Comparison of ENCODE assay signal across 32 mouse cellular contexts in the genomic region with DNA sequence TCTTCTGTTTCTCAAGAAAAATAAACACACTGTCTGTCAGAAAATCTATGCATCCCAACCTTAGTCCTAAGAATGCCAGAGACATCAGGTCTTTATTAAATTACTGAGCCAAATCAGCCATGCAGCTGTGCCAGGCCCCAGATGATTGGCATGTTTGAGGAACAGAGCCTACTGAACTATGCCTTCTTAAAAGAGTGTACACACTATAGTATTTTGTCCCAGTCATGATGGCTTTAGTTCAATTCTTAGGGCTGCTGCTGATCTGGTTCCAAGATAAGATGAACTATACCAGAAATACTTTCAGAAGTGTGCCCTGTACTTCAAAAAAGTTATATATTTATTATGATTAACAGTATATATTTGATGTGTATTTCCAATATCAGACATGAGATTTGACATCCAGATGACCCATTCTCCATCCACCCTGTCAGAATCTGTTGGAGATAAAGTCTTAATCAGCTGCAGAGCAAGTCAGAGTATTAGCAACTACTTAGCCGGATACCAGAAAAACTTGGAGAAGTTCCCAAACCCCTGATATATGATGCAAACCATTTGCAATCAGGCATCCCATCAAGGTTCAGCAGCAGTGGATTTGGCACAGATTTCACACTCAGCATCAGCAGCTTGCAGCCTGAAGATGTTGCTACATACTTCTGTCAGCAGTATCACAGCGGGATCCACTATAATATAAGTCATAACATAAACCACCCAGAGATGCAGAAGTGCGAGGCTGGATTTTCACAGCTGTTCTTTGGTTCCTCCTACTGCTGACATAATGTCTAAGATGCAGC.
DNase-seq lines count a peak whose midpoint lies in the region; ATAC-seq and TF ChIP-seq lines count a peak whose summit lies in the region.
"Had no signal": no experiment of that assay in that cellular context is flagged by ENCODE, and none has a peak within 500 bp of the region (broad histone marks: within the 10 kb centered on the region; RNA-seq: fewer than 3 reads in every experiment).

No protein-coding gene starts in this region.

- H3K27me3 ChIP-seq in hindbrain, postnatal 0 days (ENCODE audit: insufficient read depth, low read length) = no peaks in the 10 kb centered on the region
- no peaks in the 10 kb centered on the region for H3K27me3 ChIP-seq in hindbrain, embryonic 16.5 days (replicated peaks; ENCODE audit: control insufficient read depth, insufficient read depth, low read length)
- H3K27me3 ChIP-seq in lung, postnatal 0 days (replicated peaks; ENCODE audit: insufficient read depth, low read length) = no peaks in the 10 kb centered on the region
- H3K27me3 ChIP-seq in embryonic facial prominence, embryonic 14.5 days (replicated peaks; ENCODE audit: control insufficient read depth, insufficient read depth, low read length) = no peaks in the 10 kb centered on the region
- H3K27me3 ChIP-seq in cerebellum, adult 2 months (ENCODE audit: control insufficient read depth, insufficient read depth, low read length) = no peaks in the 10 kb centered on the region
- H3K27me3 ChIP-seq: hindbrain, embryonic 13.5 days; liver, embryonic 12.5 days; neural tube, embryonic 13.5 days had no signal

- no peak for TF ChIP-seq CTCF in hindbrain, postnatal 0 days (IDR thresholded peaks at IDR 0.05; ENCODE audit: low read depth)
- no peak for TF ChIP-seq CTCF in lung, postnatal 0 days (IDR thresholded peaks at IDR 0.05)
- no peak for TF ChIP-seq CTCF in lung, adult 2 months (IDR thresholded peaks at IDR 0.05; ENCODE audit: insufficient read depth, low read length)
- TF ChIP-seq CTCF in cerebellum, adult 2 months (IDR thresholded peaks at IDR 0.05; ENCODE audit: borderline replicate concordance, insufficient read depth, low read depth, low read length) = no peak

- peak; percentile 42 for DNase-seq in hindbrain, postnatal 0 days (ENCODE audit: low spot score)
- DNase-seq in lung, postnatal 0 days (ENCODE audit: low spot score) = peak; percentile 17
- DNase-seq in lung, adult 2 months = no peak
- DNase-seq in MN1 (ENCODE audit: low spot score) = peak; percentile 32
- DNase-seq in embryonic facial prominence, embryonic 14.5 days (ENCODE audit: low spot score) = peak; percentile 75
- no peak for DNase-seq in cerebellum, adult 2 months
- no peak for DNase-seq in left cerebral cortex, adult 9 months (ENCODE audit: low spot score in 2 of 2)
- DNase-seq: adrenal gland, adult 2 months; adrenal gland, postnatal 36 days; cerebellum, adult 9-10 months; cerebellum, postnatal 36 days; gastrocnemius, postnatal 36 days; heart, adult 18-20 months; heart, postnatal 4 days; kidney, adult 2 months; kidney, postnatal 4 days; left cerebral cortex, postnatal 4 days; liver, postnatal 0 days; thymus, adult 18-20 months; thymus, postnatal 25 days had no signal

- WGBS in hindbrain, postnatal 0 days = 70% methylated on average over 3 of the region's 3 CpGs
- WGBS in hindbrain, embryonic 16.5 days = 74% methylated on average over 3 of the region's 3 CpGs
- WGBS in lung, postnatal 0 days = 66% methylated on average over 3 of the region's 3 CpGs
- 58% methylated on average over 3 of the region's 3 CpGs for WGBS in lung, adult 2 months
- 55% methylated on average over 3 of the region's 3 CpGs for WGBS in embryonic facial prominence, embryonic 14.5 days
- 24% methylated on average over 3 of the region's 3 CpGs for WGBS in cerebellum, adult 2 months

- ATAC-seq in hindbrain, postnatal 0 days = no peak
- ATAC-seq in hindbrain, embryonic 16.5 days = no peak
- no peak for ATAC-seq in lung, postnatal 0 days
- peak; percentile 22; the same call in 1 of the 2 replicates for ATAC-seq in embryonic facial prominence, embryonic 14.5 days (ENCODE audit: low read depth)
- ATAC-seq: activated CD4-positive, CD25-positive, alpha-beta regulatory T cell, adult 4 months; CD4-positive, CD25-positive, alpha-beta regulatory T cell, adult 4 months; forebrain, embryonic 14.5 days; inflammation-experienced regulatory T-cells, adult 6 months; liver, embryonic 12.5 days; liver, postnatal 0 days; midbrain, embryonic 16.5 days had no signal

- TF ChIP-seq POLR2A in lung, adult 2 months (IDR thresholded peaks at IDR 0.05; ENCODE audit: borderline replicate concordance, extremely low read depth, low read depth, low read length) = no peak
- no peak for TF ChIP-seq POLR2A in cerebellum, adult 2 months (IDR thresholded peaks at IDR 0.05; ENCODE audit: borderline replicate concordance, insufficient read depth, low read length)

- H3K27ac ChIP-seq in hindbrain, postnatal 0 days = no peak overlapping the region
- no peak overlapping the region for H3K27ac ChIP-seq in hindbrain, embryonic 16.5 days (ENCODE audit: low read depth, low read length)
- no peak overlapping the region for H3K27ac ChIP-seq in lung, postnatal 0 days (ENCODE audit: low read length)
- no peak overlapping the region for H3K27ac ChIP-seq in embryonic facial prominence, embryonic 14.5 days (replicated peaks; ENCODE audit: low read depth, low read length)
- H3K27ac ChIP-seq in cerebellum, adult 2 months (ENCODE audit: insufficient read depth, low read length) = no peak overlapping the region
- H3K27ac ChIP-seq: hindbrain, embryonic 13.5 days; kidney, postnatal 0 days; liver, embryonic 12.5 days; midbrain, embryonic 10.5 days; neural tube, embryonic 13.5 days had no signal

- H3K9me3 ChIP-seq in hindbrain, postnatal 0 days (ENCODE audit: low read length) = no peaks in the 10 kb centered on the region
- H3K9me3 ChIP-seq in hindbrain, embryonic 16.5 days (ENCODE audit: control insufficient read depth, low read length) = no peaks in the 10 kb centered on the region
- no peaks in the 10 kb centered on the region for H3K9me3 ChIP-seq in lung, postnatal 0 days (ENCODE audit: low read length)
- no peaks in the 10 kb centered on the region for H3K9me3 ChIP-seq in embryonic facial prominence, embryonic 14.5 days (ENCODE audit: control insufficient read depth, low read length)
- H3K9me3 ChIP-seq: hindbrain, embryonic 13.5 days; liver, embryonic 12.5 days; midbrain, embryonic 10.5 days; neural tube, embryonic 13.5 days had no signal

- H3K4me3 ChIP-seq in hindbrain, postnatal 0 days (ENCODE audit: low read length) = no peak overlapping the region
- no peak overlapping the region for H3K4me3 ChIP-seq in hindbrain, embryonic 16.5 days (ENCODE audit: low read length)
- H3K4me3 ChIP-seq in lung, postnatal 0 days (ENCODE audit: low read depth, low read length) = no peak overlapping the region
- H3K4me3 ChIP-seq in lung, adult 2 months (replicated peaks; ENCODE audit: extremely low read depth, low read depth, low read length) = no peak overlapping the region
- H3K4me3 ChIP-seq in embryonic facial prominence, embryonic 14.5 days (ENCODE audit: low read depth, low read length) = no peak overlapping the region
- H3K4me3 ChIP-seq in cerebellum, adult 2 months (replicated peaks; ENCODE audit: insufficient read depth, low read depth, low read length) = no peak overlapping the region
- H3K4me3 ChIP-seq: hindbrain, embryonic 13.5 days; liver, embryonic 12.5 days; midbrain, embryonic 10.5 days; neural tube, embryonic 13.5 days had no signal

- TF ChIP-seq EP300 in lung, postnatal 0 days (IDR thresholded peaks at IDR 0.05) = no peak

- H3K4me1 ChIP-seq in hindbrain, postnatal 0 days (ENCODE audit: insufficient read depth, low read length) = no peaks in the 10 kb centered on the region
- H3K4me1 ChIP-seq in hindbrain, embryonic 16.5 days (ENCODE audit: control insufficient read depth, insufficient read depth, low read depth, low read length) = no peaks in the 10 kb centered on the region
- H3K4me1 ChIP-seq in lung, postnatal 0 days (ENCODE audit: insufficient read depth, low read depth, low read length) = no peaks in the 10 kb centered on the region
- H3K4me1 ChIP-seq in lung, adult 2 months (ENCODE audit: control insufficient read depth, insufficient read depth, low read length) = no peaks in the 10 kb centered on the region
- H3K4me1 ChIP-seq in embryonic facial prominence, embryonic 14.5 days (ENCODE audit: control insufficient read depth, insufficient read depth, low read length) = no peaks in the 10 kb centered on the region
- no peaks in the 10 kb centered on the region for H3K4me1 ChIP-seq in cerebellum, adult 2 months (ENCODE audit: control insufficient read depth, insufficient read depth, low read length)
- H3K4me1 ChIP-seq: hindbrain, embryonic 13.5 days; liver, embryonic 12.5 days; midbrain, embryonic 10.5 days; neural tube, embryonic 13.5 days had no signal

- H3K9ac ChIP-seq in hindbrain, postnatal 0 days (replicated peaks; ENCODE audit: low read length) = no peak overlapping the region
- H3K9ac ChIP-seq in hindbrain, embryonic 16.5 days (ENCODE audit: low read depth, low read length) = no peak overlapping the region
- no peak overlapping the region for H3K9ac ChIP-seq in lung, postnatal 0 days (replicated peaks; ENCODE audit: low read depth)
- no peak overlapping the region for H3K9ac ChIP-seq in embryonic facial prominence, embryonic 14.5 days (ENCODE audit: low read depth, low read length)
- H3K9ac ChIP-seq: hindbrain, embryonic 13.5 days; liver, embryonic 12.5 days; liver, postnatal 0 days; neural tube, embryonic 13.5 days had no signal

- H3K4me2 ChIP-seq in hindbrain, postnatal 0 days (ENCODE audit: low read depth, low read length) = no peak overlapping the region
- H3K4me2 ChIP-seq in hindbrain, embryonic 16.5 days (ENCODE audit: low read length) = no peak overlapping the region
- H3K4me2 ChIP-seq in lung, postnatal 0 days (replicated peaks; ENCODE audit: low read depth, low read length) = no peak overlapping the region
- no peak overlapping the region for H3K4me2 ChIP-seq in embryonic facial prominence, embryonic 14.5 days (ENCODE audit: low read depth, low read length)
- H3K4me2 ChIP-seq: heart, embryonic 11.5 days; hindbrain, embryonic 13.5 days; liver, embryonic 12.5 days; neural tube, embryonic 13.5 days had no signal

- no peaks in the 10 kb centered on the region for H3K36me3 ChIP-seq in hindbrain, postnatal 0 days (ENCODE audit: insufficient read depth, low read length)
- no peaks in the 10 kb centered on the region for H3K36me3 ChIP-seq in hindbrain, embryonic 16.5 days (ENCODE audit: control insufficient read depth, insufficient read depth, low read length)
- no peaks in the 10 kb centered on the region for H3K36me3 ChIP-seq in lung, postnatal 0 days (ENCODE audit: insufficient read depth, low read length)
- H3K36me3 ChIP-seq in embryonic facial prominence, embryonic 14.5 days (ENCODE audit: control insufficient read depth, insufficient read depth, low read length) = no peaks in the 10 kb centered on the region
- H3K36me3 ChIP-seq: hindbrain, embryonic 13.5 days; liver, embryonic 12.5 days; midbrain, embryonic 10.5 days; neural tube, embryonic 13.5 days had no signal

Comparison
In these comparisons a context has a peak if more than half of its experiments do, and no peak if none do; other contexts are left out.
1. DNase-seq: peak in hindbrain, postnatal 0 days (single experiment), lung, postnatal 0 days (single experiment), MN1 (single experiment) and embryonic facial prominence, embryonic 14.5 days (single experiment); none in lung, adult 2 months (single experiment), cerebellum, adult 2 months (0 of 2) and left cerebral cortex, adult 9 months (0 of 2).